Mouse (Mus musculus): ENCODE data around the gene Gm5114. TPM values are rescaled to one million over a fixed set of nuclear protein-coding genes. Genes with fewer than 3 reads are reported as not detected.
"Not testable (repeated sequence)": the region's sequence is repeated elsewhere in the genome, so short reads cannot be mapped to it uniquely, and the experiment has no call there.

The Gm5114 gene
- not detected in 2 replicates for polyA plus RNA-seq (2016; fragmentation: Nextera tagmentation; extraction: Ambion mirVana)

- not testable (repeated sequence) for H3K9ac ChIP-seq (replicated peaks); H3K4me3 ChIP-seq; H3K36me3 ChIP-seq; ATAC-seq (ENCODE audit: low FRiP score, low read depth); H3K27me3 ChIP-seq; H3K4me1 ChIP-seq; H3K27ac ChIP-seq (replicated peaks); H3K4me2 ChIP-seq (replicated peaks); H3K9me3 ChIP-seq
- WGBS: 41% methylated on average over 1 of the region's 1 CpGs
Observed at GRCm38 (mm10) chr7:39413060-39413459, at the start of gene Gm5114. Gm5114 (minus strand) TSS chr7:39413160.

GRCm38 (mm10) chr7:39455806-39456205 is 42.8 kb upstream of the Gm5114 start:
- no peak overlapping the region for H3K9ac ChIP-seq (replicated peaks)
- no peak overlapping the region for H3K27ac ChIP-seq (replicated peaks)
- H3K4me1 ChIP-seq: no peaks in the 10 kb centered on the region
- 32% methylated on average over 6 of the region's 6 CpGs for WGBS
- no peaks in the 10 kb centered on the region for H3K9me3 ChIP-seq
- no peak overlapping the region for H3K4me3 ChIP-seq
- no peak overlapping the region for H3K4me2 ChIP-seq (replicated peaks)
- no peaks in the 10 kb centered on the region for H3K36me3 ChIP-seq
- no peak for ATAC-seq (ENCODE audit: low FRiP score, low read depth)
- H3K27me3 ChIP-seq: no peaks in the 10 kb centered on the region

- Histone ChIP-seq H3K27ac (replicated peaks) (peak overlapping the region; percentile 77), H3K9ac (replicated peaks) (peak overlapping the region; percentile 89), H3K4me1 (peaks cover 5% of the 10 kb centered on the region; the same call in 1 of the 2 replicates), H3K4me3 (peak overlapping the region; percentile 81), H3K4me2 (replicated peaks) (peak overlapping the region; percentile 77), H3K36me3 (no peaks in the 10 kb centered on the region), H3K9me3 (no peaks in the 10 kb centered on the region), H3K27me3 (peaks cover 12% of the 10 kb centered on the region)
- ATAC-seq (ENCODE audit: low FRiP score, low read depth): peak; percentile 99
- 2% methylated on average over 36 of the region's 36 CpGs for whole genome bisulfite sequencing
Observed at GRCm38 (mm10) chr7:39449260-39450021, 36.5 kb upstream of the Gm5114 start.

GRCm38 (mm10) chr7:39448626-39449242 is 35.8 kb upstream of the Gm5114 start:
- Histone ChIP-seq H3K4me3 (peak overlapping the region; percentile 81), H3K4me2 (replicated peaks) (peak overlapping the region; percentile 77), H3K9ac (replicated peaks) (no peak overlapping the region), H3K27ac (replicated peaks) (no peak overlapping the region; the same call in 1 of the 2 replicates), H3K4me1 (peaks cover 5% of the 10 kb centered on the region; the same call in 1 of the 2 replicates), H3K9me3 (no peaks in the 10 kb centered on the region), H3K36me3 (no peaks in the 10 kb centered on the region), H3K27me3 (peaks cover 12% of the 10 kb centered on the region)
- WGBS: 57% methylated on average over 11 of the region's 11 CpGs
- peak; percentile 41 for ATAC-seq (ENCODE audit: low FRiP score, low read depth)

GRCm38 (mm10) chr7:39441237-39441636 is 28.3 kb upstream of the Gm5114 start:
- WGBS: 73% methylated on average over 2 of the region's 2 CpGs

GRCm38 (mm10) chr7:39440362-39440761 is 27.4 kb upstream of the Gm5114 start:
- WGBS: 91% methylated on average over 4 of the region's 4 CpGs
- Histone ChIP-seq H3K36me3 (no peaks in the 10 kb centered on the region), H3K27me3 (peaks cover 4% of the 10 kb centered on the region), H3K27ac (replicated peaks) (no peak overlapping the region), H3K4me1 (no peaks in the 10 kb centered on the region), H3K4me2 (replicated peaks) (no peak overlapping the region), H3K9me3 (peaks cover 8% of the 10 kb centered on the region; the same call in 1 of the 2 replicates), H3K9ac (replicated peaks) (no peak overlapping the region), H3K4me3 (no peak overlapping the region)
- no peak for ATAC-seq (ENCODE audit: low FRiP score, low read depth)

More at GRCm38 (mm10) chr7:39441237-39441636, 28.3 kb upstream of the Gm5114 start:
- H3K4me3 ChIP-seq: no peak overlapping the region
- H3K27me3 ChIP-seq: peaks cover 11% of the 10 kb centered on the region
- peaks cover 5% of the 10 kb centered on the region; the same call in 1 of the 2 replicates for H3K9me3 ChIP-seq
- no peak overlapping the region for H3K4me2 ChIP-seq (replicated peaks)
- H3K27ac ChIP-seq (replicated peaks): no peak overlapping the region
- no peak overlapping the region for H3K9ac ChIP-seq (replicated peaks)
- ATAC-seq (ENCODE audit: low FRiP score, low read depth): no peak
- no peaks in the 10 kb centered on the region for H3K36me3 ChIP-seq
- H3K4me1 ChIP-seq: no peaks in the 10 kb centered on the region

Small RNA genes lying within 50 kb of the gene (microRNA-seq; reads per million reads assigned to microRNA genes)
- not detected for gene Gm27437

Other genes with a start within 250 kb of the Gm5114 start
- 4.8 and 4.9 TPM in 2 replicates for gene Zfp619, start 104.6 kb upstream of the Gm5114 start, polyA plus RNA-seq (2016; fragmentation: Nextera tagmentation; extraction: Ambion mirVana)